Mouse (Mus musculus): Measurements from ENCODE around the gene Adgrl3. TPM values are rescaled to one million over a fixed set of nuclear protein-coding genes. Genes with fewer than 3 reads are reported as not detected.

Adgrl3 gene
- total RNA-seq, 2 experiments from 2014 or later, result 7.3 to 9.7 TPM

- DNase-seq, result no peak
Observed at GRCm38 (mm10) chr5:81076377-81076776, 56.4 kb downstream of the Adgrl3 start.

- no peak for DNase-seq
Observed at GRCm38 (mm10) chr5:81077031-81077430, 57.1 kb downstream of the Adgrl3 start.

- no peak for DNase-seq
Observed at GRCm38 (mm10) chr5:81077990-81078389, 58.1 kb downstream of the Adgrl3 start.

GRCm38 (mm10) chr5:81083698-81084360 is 63.9 kb downstream of the Adgrl3 start:
- DNase-seq, result no peak

GRCm38 (mm10) chr5:81085152-81085551 is 65.2 kb downstream of the Adgrl3 start:
- DNase-seq, result no peak

- no peak for DNase-seq
Observed at GRCm38 (mm10) chr5:81088667-81089066, 68.7 kb downstream of the Adgrl3 start.

GRCm38 (mm10) chr5:81094618-81095017 is 74.7 kb downstream of the Adgrl3 start:
- DNase-seq, result no peak

- no peak for DNase-seq
Observed at GRCm38 (mm10) chr5:81097131-81097530, 77.2 kb downstream of the Adgrl3 start.

- no peak for DNase-seq
Observed at GRCm38 (mm10) chr5:81107431-81107830, 87.5 kb downstream of the Adgrl3 start.

GRCm38 (mm10) chr5:81124483-81124882 is 104.5 kb downstream of the Adgrl3 start:
- no peak for DNase-seq

- no peak for DNase-seq
Observed at GRCm38 (mm10) chr5:81127639-81128038, 107.7 kb downstream of the Adgrl3 start.

- DNase-seq, result no peak
Observed at GRCm38 (mm10) chr5:81136394-81136793, 116.5 kb downstream of the Adgrl3 start.

GRCm38 (mm10) chr5:81155791-81156190 is 135.9 kb downstream of the Adgrl3 start:
- no peak for DNase-seq

GRCm38 (mm10) chr5:81156281-81156680 is 136.3 kb downstream of the Adgrl3 start:
- DNase-seq, result no peak

GRCm38 (mm10) chr5:81156796-81157195 is 136.9 kb downstream of the Adgrl3 start:
- no peak for DNase-seq

- DNase-seq, result no peak
Observed at GRCm38 (mm10) chr5:81159013-81159412, 139.1 kb downstream of the Adgrl3 start.

- no peak for DNase-seq
Observed at GRCm38 (mm10) chr5:81160431-81160830, 140.5 kb downstream of the Adgrl3 start.

- DNase-seq, result peak; percentile 5
Observed at GRCm38 (mm10) chr5:81188871-81189485, 169.0 kb downstream of the Adgrl3 start.

GRCm38 (mm10) chr5:81200354-81200753 is 180.4 kb downstream of the Adgrl3 start:
- DNase-seq, result no peak

- no peak for DNase-seq
Observed at GRCm38 (mm10) chr5:81201885-81202284, 181.9 kb downstream of the Adgrl3 start.

GRCm38 (mm10) chr5:81218500-81219057 is 198.6 kb downstream of the Adgrl3 start:
- DNase-seq, result no peak

GRCm38 (mm10) chr5:81224465-81224864 is 204.5 kb downstream of the Adgrl3 start:
- DNase-seq, result no peak

- no peak for DNase-seq
Observed at GRCm38 (mm10) chr5:81225486-81225885, 205.5 kb downstream of the Adgrl3 start.

- no peak for DNase-seq
Observed at GRCm38 (mm10) chr5:81227256-81227655, 207.3 kb downstream of the Adgrl3 start.

All from gastrocnemius, postnatal 10 days (tissue).